Mouse (Mus musculus) embryonic facial prominence, embryonic 11.5 days (tissue): Measurements from ENCODE around the gene Man2a2. TPM values are rescaled to one million over a fixed set of nuclear protein-coding genes. Genes with fewer than 3 reads are reported as not detected.

Experiments
- ATAC-seq: fragments of 200-750 bp; cut with Nextera tagmentation; replicated peaks from 2 replicates; pipeline ENCODE4 v1.8.0; 2017; ENCODE audit warnings: low read depth; ENCODE audit not compliant: insufficient number of reproducible peaks, low FRiP score, low TSS enrichment
- DNase-seq: peaks from one replicate; pipeline ENCODE4 v3.0.0-alpha.2; 2015; ENCODE audit warnings: low spot score
- H3K27ac ChIP-seq: fragments of 300-500 bp; sonication (generic); replicated peaks from 2 replicates; pipeline ENCODE4 v1.5.1; 2014; ENCODE audit warnings: mild to moderate bottlenecking, low read depth, low read length, control low read depth
- H3K27me3 ChIP-seq: fragments of 300-500 bp; sonication (generic); 2 replicates; pipeline ENCODE4 v1.6.1; 2014; ENCODE audit warnings: mild to moderate bottlenecking, low read length, moderate library complexity, mixed read lengths; ENCODE audit not compliant: control insufficient read depth, insufficient read depth
- H3K36me3 ChIP-seq: fragments of 300-500 bp; sonication (generic); replicated peaks from 2 replicates; pipeline ENCODE4 v1.6.1; 2014; ENCODE audit warnings: low read depth, mild to moderate bottlenecking, low read length, moderate library complexity, mixed read lengths; ENCODE audit not compliant: control insufficient read depth, insufficient read depth
- H3K4me1 ChIP-seq: fragments of 300-500 bp; sonication (generic); 2 replicates; pipeline ENCODE4 v1.6.1; 2014; ENCODE audit warnings: low read length, mixed read lengths; ENCODE audit not compliant: control insufficient read depth, insufficient read depth
- H3K4me2 ChIP-seq: fragments of 300-500 bp; sonication (generic); 2 replicates; pipeline ENCODE4 v1.6.1; 2014; ENCODE audit warnings: low read depth, mild to moderate bottlenecking, control low read depth, low read length, moderate library complexity
- H3K4me3 ChIP-seq: fragments of 300-500 bp; sonication (generic); 2 replicates; pipeline ENCODE4 v1.5.1; 2014; ENCODE audit warnings: low read depth, low read length, control low read depth
- H3K9ac ChIP-seq: fragments of 300-500 bp; sonication (generic); replicated peaks from 2 replicates; pipeline ENCODE4 v1.6.1; 2014; ENCODE audit warnings: mild to moderate bottlenecking, control low read depth, low read length
- H3K9me3 ChIP-seq: fragments of 300-500 bp; sonication (generic); replicated peaks from 2 replicates; pipeline ENCODE4 v1.6.1; 2016; ENCODE audit warnings: mild to moderate bottlenecking, low read length, inconsistent platforms, mixed read lengths; ENCODE audit not compliant: control insufficient read depth
- WGBS: fragments of 180-500 bp; shearing (Covaris S2); extraction: QIAGEN DNeasy Blood & Tissue Kit; methylation state at CpG from one replicate; pipeline ENCODE4 v1.1.7; 2014; 5-methylcytosine and 5-hydroxymethylcytosine counted together
- polyA plus RNA-seq: library from polyadenylated mRNA; unstranded; fragments of >200 nt; fragmentation: Nextera tagmentation; extraction: Ambion mirVana; gene quantifications from 2 replicates; pipeline ENCODE4 v1.2.1, GENCODE M21; 2014

The Man2a2 gene
- polyA plus RNA-seq, 1 experiment from 2014 or later = 6.6 TPM

DNA sequence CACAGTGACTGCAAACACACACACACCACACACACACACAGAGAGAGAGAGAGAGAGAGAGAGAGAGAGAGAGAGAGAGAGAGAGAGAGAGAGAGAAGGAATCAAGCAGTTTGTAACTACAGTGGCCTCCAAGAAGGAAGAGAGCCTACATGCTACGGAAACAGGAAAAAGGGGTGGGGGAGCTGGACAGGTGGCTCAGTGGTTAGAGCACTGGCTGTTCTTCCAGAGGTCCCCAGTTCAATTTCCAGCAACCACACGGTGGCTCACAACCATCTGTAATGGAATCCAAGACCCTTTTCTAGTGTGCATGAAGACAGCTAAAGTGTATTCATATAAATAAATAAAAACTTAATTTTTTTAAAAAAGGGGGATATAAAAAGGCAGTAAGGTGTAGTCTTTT lies 1.5 kb upstream of the Man2a2 start:
- Histone ChIP-seq H3K36me3 (no peaks in the 10 kb centered on the region), H3K27ac (no peak overlapping the region), H3K9me3 (no peaks in the 10 kb centered on the region), H3K27me3 (no peaks in the 10 kb centered on the region), H3K4me2 (no peak overlapping the region), H3K9ac (no peak overlapping the region), H3K4me1 (peaks cover 2% of the 10 kb centered on the region; the same call in 1 of the 2 replicates), H3K4me3 (no peak overlapping the region)
- ATAC-seq = no peak
- DNase-seq = no peak
- 61% methylated on average over 2 of the region's 2 CpGs for WGBS

DNA sequence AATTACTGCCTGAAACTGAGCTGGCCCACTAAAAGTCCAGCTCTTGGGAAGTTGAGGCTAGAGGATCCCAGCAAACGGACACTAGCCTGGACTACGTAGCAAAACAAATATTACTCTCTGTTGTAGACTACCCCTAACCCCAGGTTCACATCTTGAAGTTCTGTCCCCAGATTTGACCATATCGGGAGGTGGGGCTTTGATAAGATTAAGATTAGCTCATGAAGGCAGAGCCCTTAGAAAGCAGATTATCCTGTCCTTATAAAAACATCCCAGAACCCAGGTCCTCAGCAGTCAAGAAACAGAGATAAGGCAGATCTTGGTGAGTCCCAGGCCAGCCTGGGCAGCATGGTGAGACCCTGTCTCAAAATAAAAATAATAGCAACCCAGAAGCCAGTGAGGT lies 991 bp upstream of the Man2a2 start:
- H3K4me1 ChIP-seq = peaks cover 2% of the 10 kb centered on the region; the same call in 1 of the 2 replicates
- no peak for ATAC-seq
- no peak overlapping the region for H3K4me3 ChIP-seq
- H3K9ac ChIP-seq = no peak overlapping the region
- no peaks in the 10 kb centered on the region for H3K36me3 ChIP-seq
- WGBS = 77% methylated on average over 3 of the region's 3 CpGs
- no peak overlapping the region for H3K4me2 ChIP-seq
- no peak for DNase-seq
- H3K9me3 ChIP-seq = no peaks in the 10 kb centered on the region
- no peak overlapping the region for H3K27ac ChIP-seq
- no peaks in the 10 kb centered on the region for H3K27me3 ChIP-seq

DNA sequence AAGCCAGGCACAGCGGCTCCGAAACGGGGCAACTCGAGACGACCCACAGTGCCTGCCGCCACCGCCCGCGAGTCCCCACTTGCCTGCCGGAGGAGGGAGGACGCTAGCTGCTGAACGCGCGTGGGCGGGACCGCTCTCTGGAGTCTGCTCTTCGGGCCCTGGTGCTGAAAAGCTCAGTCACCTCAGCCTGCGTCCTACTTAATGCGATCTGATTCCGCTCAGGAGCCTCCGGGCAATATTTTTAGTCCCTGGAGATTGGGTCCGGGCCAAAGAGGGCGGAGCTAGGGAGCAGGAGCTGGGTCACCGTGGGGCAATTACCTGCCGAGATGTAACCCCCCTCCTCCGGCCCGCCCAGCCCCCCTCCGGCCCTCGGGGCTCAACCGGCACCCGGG lies 530 bp downstream of the Man2a2 start:
- WGBS = 0% methylated on average over 24 of the region's 31 CpGs
- Histone ChIP-seq H3K4me3 (peak overlapping the region; percentile 91), H3K9ac (peak overlapping the region; percentile 86), H3K27ac (peak overlapping the region; percentile 72), H3K4me2 (peak overlapping the region; percentile 78), H3K27me3 (no peaks in the 10 kb centered on the region), H3K9me3 (no peaks in the 10 kb centered on the region), H3K36me3 (peaks cover 7% of the 10 kb centered on the region; the same call in 1 of the 2 replicates), H3K4me1 (peaks cover 2% of the 10 kb centered on the region; the same call in 1 of the 2 replicates)
- peak; percentile 11; the same call in 1 of the 2 replicates for ATAC-seq
- DNase-seq = peak; percentile 77

- Histone ChIP-seq H3K36me3 (peaks cover 7% of the 10 kb centered on the region; the same call in 1 of the 2 replicates), H3K4me1 (peaks cover 2% of the 10 kb centered on the region; the same call in 1 of the 2 replicates), H3K4me2 (peak overlapping the region; percentile 78), H3K9ac (peak overlapping the region; percentile 86), H3K4me3 (peak overlapping the region; percentile 91), H3K27ac (no peak overlapping the region), H3K9me3 (no peaks in the 10 kb centered on the region), H3K27me3 (no peaks in the 10 kb centered on the region)
- WGBS = 35% methylated on average over 4 of the region's 4 CpGs
- ATAC-seq (no peak), DNase-seq (peak; percentile 44)
These were observed 1.2 kb downstream of the Man2a2 start for GRCm38 (mm10) chr7:80369967-80370431.

- Histone ChIP-seq H3K27ac (no peak overlapping the region), H3K4me2 (no peak overlapping the region), H3K4me3 (no peak overlapping the region), H3K36me3 (peaks cover 7% of the 10 kb centered on the region; the same call in 1 of the 2 replicates), H3K27me3 (no peaks in the 10 kb centered on the region), H3K9ac (no peak overlapping the region), H3K9me3 (no peaks in the 10 kb centered on the region), H3K4me1 (peaks cover 2% of the 10 kb centered on the region; the same call in 1 of the 2 replicates)
- 60% methylated on average over 5 of the region's 5 CpGs for WGBS
- no peak for ATAC-seq
- DNase-seq = no peak
These were observed 1.7 kb downstream of the Man2a2 start for GRCm38 (mm10) chr7:80369461-80369860.

DNA sequence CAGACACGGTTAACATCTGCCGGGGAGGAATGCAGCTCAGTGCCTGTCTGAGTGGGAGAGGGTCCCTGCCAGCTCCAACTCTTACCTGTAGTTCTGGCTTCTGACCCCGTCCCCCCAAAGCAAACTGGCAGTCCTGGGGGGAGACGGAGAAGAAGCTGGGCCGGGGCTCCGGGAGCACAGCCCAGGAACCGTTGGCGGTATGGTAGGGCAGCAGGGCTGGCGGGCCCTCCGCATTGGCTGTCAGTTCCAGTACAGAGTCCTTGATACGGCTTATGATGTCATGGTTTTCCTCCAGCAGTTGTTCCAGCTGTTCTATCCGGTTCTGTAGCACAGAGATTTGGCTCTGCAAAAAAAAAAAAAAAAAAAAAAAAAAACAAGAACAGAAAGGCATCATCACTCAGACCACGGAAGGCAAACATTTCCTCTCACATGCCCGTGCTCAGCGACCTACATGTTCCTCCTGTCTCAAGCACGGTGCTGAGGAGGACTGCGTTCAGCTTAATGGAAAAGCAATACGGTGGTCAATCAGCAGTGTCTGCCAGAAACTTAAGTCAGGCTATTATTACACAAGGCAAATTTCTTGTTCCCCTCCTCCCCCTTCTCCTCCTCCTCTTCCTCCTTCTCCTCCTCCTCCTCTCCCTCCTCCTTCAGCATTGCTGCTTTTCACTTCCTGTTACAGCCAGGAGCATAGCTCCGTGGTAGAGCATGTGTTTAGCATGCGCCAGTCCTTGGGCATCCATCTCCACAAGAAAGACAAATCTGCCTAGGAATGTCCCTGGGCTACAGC lies 2.3 kb downstream of the Man2a2 start:
- H3K9ac ChIP-seq = no peak overlapping the region
- DNase-seq (no peak), ATAC-seq (no peak)
- H3K9me3 ChIP-seq = no peaks in the 10 kb centered on the region
- H3K4me2 ChIP-seq = no peak overlapping the region
- WGBS = 86% methylated on average over 20 of the region's 20 CpGs
- no peak overlapping the region for H3K4me3 ChIP-seq
- H3K36me3 ChIP-seq = peaks cover 7% of the 10 kb centered on the region; the same call in 1 of the 2 replicates
- H3K27me3 ChIP-seq = no peaks in the 10 kb centered on the region
- H3K4me1 ChIP-seq = peaks cover 2% of the 10 kb centered on the region; the same call in 1 of the 2 replicates
- H3K27ac ChIP-seq = no peak overlapping the region

DNA sequence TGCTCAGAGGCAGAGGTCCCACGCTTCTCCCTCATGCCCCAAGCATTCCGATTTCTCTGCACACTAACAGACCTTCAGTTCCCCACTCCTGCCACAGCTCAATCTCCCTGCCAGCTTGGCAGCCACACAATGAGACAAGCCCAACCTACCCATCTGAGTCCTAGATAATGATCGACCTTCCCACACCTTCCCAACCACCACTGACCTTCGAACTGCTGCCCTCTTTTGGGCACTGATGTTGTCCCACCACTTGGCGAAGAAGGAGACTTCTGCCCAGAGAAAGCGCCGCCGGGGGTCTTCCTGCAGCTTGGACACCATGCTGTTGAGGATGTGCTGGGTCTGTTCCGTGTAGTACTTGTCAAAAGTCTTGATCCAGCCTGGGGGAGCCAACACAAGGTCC lies 3.2 kb downstream of the Man2a2 start:
- H3K9me3 ChIP-seq = no peaks in the 10 kb centered on the region
- H3K27ac ChIP-seq = no peak overlapping the region
- no peak overlapping the region for H3K4me3 ChIP-seq
- H3K4me2 ChIP-seq = no peak overlapping the region
- peaks cover 7% of the 10 kb centered on the region; the same call in 1 of the 2 replicates for H3K36me3 ChIP-seq
- H3K4me1 ChIP-seq = peaks cover 2% of the 10 kb centered on the region; the same call in 1 of the 2 replicates
- 91% methylated on average over 9 of the region's 9 CpGs for WGBS
- DNase-seq (no peak), ATAC-seq (no peak)
- no peak overlapping the region for H3K9ac ChIP-seq
- no peaks in the 10 kb centered on the region for H3K27me3 ChIP-seq

- peaks cover 2% of the 10 kb centered on the region; the same call in 1 of the 2 replicates for H3K4me1 ChIP-seq
- ATAC-seq = no peak
- no peak overlapping the region for H3K4me2 ChIP-seq
- no peak overlapping the region for H3K27ac ChIP-seq
- no peak overlapping the region for H3K4me3 ChIP-seq
- WGBS = 91% methylated on average over 7 of the region's 7 CpGs
- no peak overlapping the region for H3K9ac ChIP-seq
- DNase-seq = no peak
- H3K27me3 ChIP-seq = no peaks in the 10 kb centered on the region
- H3K36me3 ChIP-seq = peaks cover 7% of the 10 kb centered on the region; the same call in 1 of the 2 replicates
- H3K9me3 ChIP-seq = no peaks in the 10 kb centered on the region
These were observed 3.9 kb downstream of the Man2a2 start for GRCm38 (mm10) chr7:80367232-80367631.
